Mouse (Mus musculus) layer of hippocampus, postnatal 25 days (tissue): ENCODE results near the gene Ccz1. TPM values are rescaled to one million over a fixed set of nuclear protein-coding genes. Genes with fewer than 3 reads are reported as not detected.

Source experiments
- DNase-seq, 2 experiments: peaks; one replicate each; pipeline ENCODE4 v3.0.0; 2022; ENCODE audit warnings: mixed read lengths in 2 of 2, low spot score in 1 of 2; ENCODE audit errors: extremely low spot score in 1 of 2
- total RNA-seq, 2 experiments: library from RNA; stranded (reverse); gene quantifications; 2 replicates each; pipeline ENCODE4 v1.2.3; 2021

The Ccz1 gene
- total RNA-seq, 2 experiments from 2014 or later: 35.2 to 38.2 TPM

GRCm38 (mm10) chr5:143994632-143995365, 19.9 kb downstream of the Ccz1 start:
- no peak for DNase-seq

DNA sequence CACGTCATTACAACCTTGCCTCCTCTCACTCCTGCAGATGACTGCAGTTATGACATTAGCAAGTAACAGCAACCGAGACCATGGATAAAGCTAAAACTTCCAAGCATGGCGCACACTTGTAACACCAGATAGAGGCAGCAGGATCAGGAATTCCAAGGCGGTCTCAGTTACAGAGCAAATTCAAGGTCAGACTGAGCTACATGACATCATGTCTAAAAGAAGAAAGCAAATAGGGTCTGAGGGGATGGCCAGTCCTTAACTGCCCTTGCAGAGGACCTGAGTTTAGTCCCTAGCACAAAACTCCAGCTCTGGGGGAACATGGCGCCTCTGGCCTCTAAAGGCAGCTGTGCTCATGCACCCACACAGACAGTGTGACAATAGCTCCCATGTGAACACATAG, 20.8 kb downstream of the Ccz1 start:
- no peak for DNase-seq

DNA sequence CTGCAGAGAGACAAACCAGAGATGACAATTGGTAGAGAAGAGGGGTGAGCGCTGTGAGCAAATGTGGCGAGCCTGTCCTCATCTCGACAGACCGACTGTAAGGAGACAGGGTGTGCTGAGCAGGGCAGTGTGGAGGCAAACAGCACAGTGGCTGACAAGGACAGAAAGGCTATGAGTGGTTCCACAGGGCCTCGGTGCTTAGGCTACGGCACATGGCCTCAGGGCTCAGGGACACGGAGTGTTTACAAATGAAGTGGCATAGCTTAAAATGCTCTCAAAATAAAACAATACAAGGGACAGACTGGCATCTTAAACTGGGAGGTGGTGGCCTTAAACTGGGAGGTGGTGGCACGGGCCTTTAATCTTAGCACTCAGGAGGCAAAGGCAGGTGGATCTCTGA, 21.4 kb downstream of the Ccz1 start:
- no peak for DNase-seq

DNA sequence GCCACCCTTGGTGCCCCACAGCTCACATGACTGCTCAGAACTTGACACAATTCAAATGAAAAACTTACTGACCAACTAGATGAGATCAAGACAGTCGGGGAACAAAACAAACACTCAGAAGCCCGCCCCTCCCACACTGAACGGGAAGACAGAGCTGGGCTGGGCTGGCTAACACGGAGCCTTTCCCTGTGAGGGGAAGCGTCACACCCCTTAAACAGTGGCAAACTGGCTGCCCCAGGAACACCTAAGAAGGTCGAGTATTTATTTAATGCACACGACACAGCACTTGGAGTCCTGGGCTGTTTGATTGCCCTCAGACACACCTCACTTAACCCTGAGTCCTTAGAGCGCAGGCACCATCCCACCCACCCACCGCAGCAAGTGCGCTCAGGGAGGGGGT, 22.0 kb downstream of the Ccz1 start:
- no peak for DNase-seq

DNA sequence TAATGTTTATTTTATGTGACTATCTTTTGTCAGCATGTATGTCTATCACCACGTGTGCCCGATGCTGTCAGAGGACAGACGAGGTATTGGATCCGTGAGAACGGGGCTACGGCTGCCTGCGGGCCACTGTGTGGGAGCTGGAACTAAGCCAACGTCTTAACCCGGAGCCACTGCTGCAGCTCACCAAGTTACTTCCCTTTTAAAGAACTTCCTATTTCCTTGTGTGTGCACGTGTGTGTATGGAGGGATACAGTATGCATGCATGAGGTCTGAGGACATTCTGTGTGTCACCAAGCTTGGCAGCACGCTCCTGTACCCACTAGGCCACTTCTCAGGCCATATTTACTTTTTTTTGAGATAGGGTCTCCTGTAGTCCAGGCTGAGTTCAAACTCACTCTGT, 24.6 kb downstream of the Ccz1 start:
- DNase-seq: no peak

GRCm38 (mm10) chr5:143989046-143989445, 25.6 kb downstream of the Ccz1 start:
- DNase-seq: no peak

- no peak for DNase-seq
Measured at GRCm38 (mm10) chr5:143987596-143987995, 27.1 kb downstream of the Ccz1 start.

DNA sequence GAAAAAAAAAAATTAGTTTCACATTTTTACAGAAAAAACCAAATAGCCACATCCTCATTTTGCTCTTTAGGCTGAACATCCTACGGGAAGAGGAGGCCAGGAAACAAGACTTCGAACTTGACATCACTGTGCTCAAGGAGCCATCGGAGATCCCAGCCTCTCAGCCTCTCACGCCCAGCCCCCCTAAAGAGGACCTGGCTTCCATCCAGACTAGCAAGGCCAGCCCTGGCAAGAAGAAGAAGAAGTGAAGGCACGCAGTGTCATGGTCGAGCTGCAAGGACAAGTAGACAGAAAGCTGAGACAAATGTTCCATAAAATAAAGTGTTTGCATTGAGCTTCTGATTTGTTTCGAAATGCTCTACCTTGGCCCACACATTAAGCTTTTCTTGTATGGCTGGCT, 29.3 kb downstream of the Ccz1 start:
- DNase-seq: no peak

DNA sequence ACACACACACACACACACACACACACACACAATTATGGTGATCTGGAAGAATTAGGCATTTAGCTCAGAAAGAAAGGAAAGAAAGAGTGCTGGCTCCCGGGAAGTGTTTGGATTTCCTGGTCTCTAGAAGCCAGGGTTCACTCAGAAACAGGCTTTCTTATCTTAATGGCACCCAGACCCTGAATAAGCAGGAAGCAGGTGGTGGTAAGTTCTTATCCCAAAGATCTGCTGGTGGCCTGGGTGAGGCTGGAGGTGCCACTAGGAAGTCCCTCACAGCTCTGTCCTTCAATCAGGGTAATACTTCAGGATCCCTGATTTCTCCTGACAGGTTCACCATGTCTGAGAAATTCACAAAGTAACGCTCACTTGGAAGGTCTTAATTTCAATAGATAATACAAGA, 32.3 kb downstream of the Ccz1 start:
- DNase-seq: no peak

- DNase-seq: no peak
Measured at GRCm38 (mm10) chr5:143980858-143981257, 33.8 kb downstream of the Ccz1 start.

GRCm38 (mm10) chr5:143976726-143977431, 37.8 kb downstream of the Ccz1 start:
- DNase-seq: no peak

DNA sequence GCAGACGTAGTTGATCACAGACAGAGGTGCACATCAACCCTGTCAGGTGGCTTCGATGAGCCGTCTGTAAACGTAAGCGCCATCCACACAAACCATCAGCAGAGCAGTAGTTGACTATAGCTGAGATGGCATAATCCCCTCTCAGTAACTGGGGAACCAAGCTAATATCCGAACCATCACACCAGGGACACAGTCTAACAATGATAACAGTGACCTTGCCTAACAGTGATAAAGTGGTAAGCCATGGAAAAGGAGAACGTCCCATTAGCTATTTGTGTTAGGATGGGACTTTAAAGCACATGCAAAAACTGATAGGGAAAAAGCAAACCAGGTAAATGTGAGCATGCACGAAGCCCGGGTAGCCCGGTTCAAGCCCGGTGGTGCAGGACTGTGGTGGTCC, 38.4 kb downstream of the Ccz1 start:
- no peak for DNase-seq

DNA sequence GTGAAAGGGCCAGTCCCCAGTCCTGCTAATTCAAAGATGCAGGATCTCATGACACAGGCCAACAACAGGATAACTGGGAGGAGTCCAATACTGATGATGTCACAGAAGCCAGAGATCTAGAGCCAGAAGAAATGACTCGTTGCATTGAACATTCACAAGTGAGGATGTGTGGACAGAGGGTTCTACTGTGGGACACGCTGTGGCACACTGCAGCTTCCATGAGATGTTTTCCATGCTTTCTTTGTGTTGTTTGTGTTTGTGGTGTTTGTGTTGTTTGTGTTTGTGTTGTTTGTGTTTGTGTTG, 39.1 kb downstream of the Ccz1 start:
- DNase-seq: no peak

DNA sequence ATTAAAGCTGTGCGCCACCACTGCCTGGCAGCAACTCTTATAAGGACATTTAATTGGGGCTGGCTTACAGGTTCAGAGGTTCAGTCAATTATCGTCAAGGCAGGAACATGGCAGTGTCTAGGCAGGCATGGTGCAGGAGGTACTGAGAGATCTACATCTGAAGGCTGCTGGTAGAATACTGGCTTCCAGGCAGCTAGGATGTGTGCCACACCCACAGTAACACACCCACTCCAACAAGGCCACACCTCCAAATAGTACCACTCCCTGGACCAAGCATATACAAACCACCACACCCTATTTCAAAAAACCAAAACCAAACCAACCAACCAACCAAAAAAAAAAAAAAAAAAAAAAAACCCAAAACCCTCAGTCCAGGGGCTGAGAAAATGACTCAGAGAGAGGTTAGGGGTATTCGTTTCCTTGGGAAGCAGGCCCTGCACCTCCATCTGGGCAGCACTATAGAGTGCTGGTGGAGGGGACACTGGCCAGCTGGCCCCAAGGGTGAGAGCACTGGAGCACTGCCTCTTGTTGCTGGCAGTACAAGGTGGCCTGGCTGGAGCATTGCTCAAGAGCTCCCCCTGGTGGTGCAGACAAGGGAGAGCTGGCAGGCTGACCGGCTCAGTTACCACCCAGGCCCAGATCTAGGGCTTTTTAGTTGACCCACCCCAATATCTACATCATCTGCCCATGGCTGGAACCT, 39.6 kb downstream of the Ccz1 start:
- DNase-seq: peak; percentile 29 to 72

DNA sequence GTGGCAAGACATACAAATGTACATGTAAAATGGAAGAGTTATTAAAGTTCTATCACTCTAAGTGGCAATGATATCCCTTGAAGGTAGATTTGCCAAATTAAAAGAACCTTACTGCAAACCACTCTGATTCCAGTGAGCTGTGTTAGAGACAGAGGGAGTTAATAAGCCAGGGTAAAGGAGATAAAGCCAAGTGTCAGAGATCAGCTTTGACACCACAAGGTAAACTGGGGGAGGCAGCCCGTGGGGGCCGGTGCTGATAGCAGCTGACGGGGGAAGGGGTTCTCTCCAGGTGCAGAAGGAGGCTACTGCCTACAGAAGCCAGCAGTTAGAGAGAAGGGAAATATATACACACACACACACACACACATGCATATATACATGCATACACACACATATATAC, 42.0 kb downstream of the Ccz1 start:
- DNase-seq: no peak

GRCm38 (mm10) chr5:143966671-143967070, 48.0 kb downstream of the Ccz1 start:
- DNase-seq: no peak

GRCm38 (mm10) chr5:143965586-143966345, 48.9 kb downstream of the Ccz1 start:
- no peak for DNase-seq

DNA sequence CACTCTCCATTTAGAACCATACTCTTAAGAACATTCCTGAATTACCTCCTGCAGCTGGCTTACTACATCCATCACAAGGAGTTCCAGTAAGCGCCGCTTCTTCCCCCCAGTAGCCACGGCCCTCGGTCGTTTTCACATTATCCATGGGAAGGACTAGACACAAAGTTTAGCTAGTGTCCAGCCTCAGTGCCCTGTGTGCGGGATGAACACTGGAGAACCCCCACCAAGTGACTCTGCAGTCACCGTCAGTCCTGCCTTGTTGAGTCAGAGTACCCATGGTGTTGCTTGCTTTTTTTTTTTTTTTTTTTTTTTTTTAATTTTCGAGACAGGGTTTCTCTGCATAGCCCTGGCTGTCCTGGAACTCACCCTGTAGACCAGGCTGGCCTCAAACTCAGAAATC, 53.5 kb downstream of the Ccz1 start:
- no peak for DNase-seq

GRCm38 (mm10) chr5:143959551-143959950, 55.1 kb downstream of the Ccz1 start:
- no peak for DNase-seq

GRCm38 (mm10) chr5:143957101-143957500, 57.6 kb downstream of the Ccz1 start:
- DNase-seq: no peak

- DNase-seq: no peak
Measured at GRCm38 (mm10) chr5:143950016-143950415, 64.7 kb downstream of the Ccz1 start.
